In the genomic region with DNA sequence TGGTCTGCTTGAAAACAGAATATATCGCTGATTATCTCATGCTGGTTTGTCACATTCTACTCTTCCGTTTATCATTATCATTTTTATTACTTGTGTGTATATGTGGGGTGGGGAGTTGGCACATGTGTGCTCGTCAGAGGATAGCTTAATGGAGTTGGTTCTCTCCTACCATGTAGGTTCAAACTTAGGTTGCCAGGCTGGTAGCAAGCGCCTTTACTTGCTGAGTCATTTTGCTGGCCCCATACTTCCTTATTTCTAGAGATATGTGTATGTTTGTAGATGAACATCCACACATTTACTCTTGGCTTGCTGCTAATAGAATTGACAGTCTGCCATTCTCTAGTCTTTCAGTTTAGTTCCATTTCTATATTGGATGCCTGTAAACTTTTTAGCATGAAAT, we compare ENCODE assay signal across 28 mouse cellular contexts. TPM values are rescaled to one million over a fixed set of nuclear protein-coding genes. Genes with fewer than 3 reads are reported as not detected.
DNase-seq lines count a peak whose midpoint lies in the region; ATAC-seq and TF ChIP-seq lines count a peak whose summit lies in the region.
"Had no signal": no experiment of that assay in that cellular context is flagged by ENCODE, and none has a peak within 500 bp of the region (broad histone marks: within the 10 kb centered on the region; RNA-seq: fewer than 3 reads in every experiment).

No protein-coding gene starts in this region.

- no peak overlapping the region for H3K4me3 ChIP-seq in liver, embryonic 15.5 days (replicated peaks)
- no peak overlapping the region for H3K4me3 ChIP-seq in bone marrow macrophage, adult 2 months (ENCODE audit: insufficient read depth, low read length)
- H3K4me3 ChIP-seq: embryonic facial prominence, embryonic 13.5 days; forebrain, embryonic 13.5 days; hindbrain, embryonic 10.5 days; left cerebral cortex, adult 2 months; midbrain, embryonic 15.5 days; myocyte; neural tube, embryonic 13.5 days had no signal

- H3K4me2 ChIP-seq in liver, embryonic 15.5 days = no peak overlapping the region
- H3K4me2 ChIP-seq: embryonic facial prominence, embryonic 13.5 days; forebrain, embryonic 13.5 days; midbrain, embryonic 15.5 days; neural tube, embryonic 13.5 days had no signal

- no peak for TF ChIP-seq CTCF in bone marrow macrophage, adult 2 months (IDR thresholded peaks at IDR 0.05; ENCODE audit: low read depth, low read length)

- ATAC-seq in liver, embryonic 15.5 days (ENCODE audit: insufficient read depth) = no peak
- peak; percentile 96 for ATAC-seq in megakaryocyte, adult 5-6 weeks (ENCODE audit: poor library complexity, severe bottlenecking)
- ATAC-seq: forebrain, embryonic 13.5 days; hindbrain, embryonic 16.5 days; intestine, postnatal 0 days; midbrain, embryonic 15.5 days had no signal

- TF ChIP-seq POLR2A in bone marrow macrophage, adult 2 months (IDR thresholded peaks at IDR 0.05; ENCODE audit: borderline replicate concordance, low read depth, low read length) = no peak

- 0 out of 2 replicates have a peak overlapping the region, but pooled peaks have one; percentile 4 for H3K27ac ChIP-seq in liver, embryonic 15.5 days (replicated peaks)
- peak overlapping the region; percentile 79 for H3K27ac ChIP-seq in bone marrow macrophage, adult 2 months (ENCODE audit: insufficient read depth, low read depth, low read length)
- H3K27ac ChIP-seq: embryonic facial prominence, embryonic 13.5 days; forebrain, embryonic 13.5 days; hindbrain, embryonic 10.5 days; left cerebral cortex, adult 2 months; midbrain, embryonic 15.5 days; neural tube, embryonic 13.5 days had no signal

- peaks cover 96% of the 10 kb centered on the region for H3K36me3 ChIP-seq in liver, embryonic 15.5 days (replicated peaks)

- WGBS in liver, embryonic 15.5 days (ENCODE audit: insufficient replicate concordance) = 46% methylated on average over 4 of the region's 4 CpGs

- no peak overlapping the region for H3K9ac ChIP-seq in liver, embryonic 15.5 days
- H3K9ac ChIP-seq: embryonic facial prominence, embryonic 13.5 days; forebrain, embryonic 13.5 days; midbrain, embryonic 15.5 days; neural tube, embryonic 13.5 days had no signal

- peaks cover 13% of the 10 kb centered on the region for H3K4me1 ChIP-seq in liver, embryonic 15.5 days (replicated peaks)
- H3K4me1 ChIP-seq in bone marrow macrophage, adult 2 months (ENCODE audit: control insufficient read depth, insufficient read depth, low read length) = peaks cover 13% of the 10 kb centered on the region
- H3K4me1 ChIP-seq: embryonic facial prominence, embryonic 13.5 days; forebrain, embryonic 13.5 days; hindbrain, embryonic 10.5 days; midbrain, embryonic 15.5 days; neural tube, embryonic 13.5 days had no signal

- no peaks in the 10 kb centered on the region for H3K27me3 ChIP-seq in liver, embryonic 15.5 days
- H3K27me3 ChIP-seq: embryonic facial prominence, embryonic 13.5 days; forebrain, embryonic 13.5 days; midbrain, embryonic 15.5 days; neural tube, embryonic 13.5 days had no signal

- DNase-seq in liver = no peak
- DNase-seq in ovary, postnatal 10 days (ENCODE audit: low spot score) = no peak
- no peak for DNase-seq in cerebellum, postnatal 14 days
- DNase-seq in kidney, postnatal 10 days = no peak
- DNase-seq: adrenal gland, adult 2 months; cerebellum, adult 11-12 months; cerebellum, postnatal 25 days; embryo, embryonic 11 days; gastrocnemius, postnatal 36 days; kidney, postnatal 4 days; lung, adult 2 months; lung, postnatal 14 days; right cerebral cortex, adult 18-20 months; thymus, adult 2 months; thymus, postnatal 4 days had no signal

- no peaks in the 10 kb centered on the region for H3K9me3 ChIP-seq in liver, embryonic 15.5 days (replicated peaks)
- H3K9me3 ChIP-seq: embryonic facial prominence, embryonic 13.5 days; forebrain, embryonic 13.5 days; hindbrain, embryonic 10.5 days; midbrain, embryonic 15.5 days; neural tube, embryonic 13.5 days had no signal

RNA-seq across cellular contexts. Expression of a gene that starts 18.6 kb away (rescaled TPM):
- 42.4 and 45.4 TPM in 2 replicates for polyA plus RNA-seq in liver, embryonic 15.5 days (2015; fragmentation: Nextera tagmentation; extraction: Ambion mirVana)
- 87.7 and 93.1 TPM in 2 replicates for polyA plus RNA-seq in bone marrow macrophage, adult 2 months (2012; ENCODE audit: insufficient read depth, insufficient read length, missing spikeins)
- 68.3 and 69.7 TPM in 2 replicates for total RNA-seq in megakaryocyte, adult 5-6 weeks (2015)
- total RNA-seq in megakaryocyte, adult 5-6 weeks (2017) = 111 and 118 TPM in 2 replicates

RNA-seq across cellular contexts. Expression of a gene that starts 42.0 kb away (rescaled TPM):
- 35.1 and 38.2 TPM in 2 replicates for polyA plus RNA-seq in liver, embryonic 15.5 days (2015; fragmentation: Nextera tagmentation; extraction: Ambion mirVana)
- polyA plus RNA-seq in bone marrow macrophage, adult 2 months (2012; ENCODE audit: insufficient read depth, insufficient read length, missing spikeins) = 43.9 and 49.4 TPM in 2 replicates
- total RNA-seq in megakaryocyte, adult 5-6 weeks (2015) = 111 and 113 TPM in 2 replicates
- total RNA-seq in megakaryocyte, adult 5-6 weeks (2017) = 130 and 151 TPM in 2 replicates

RNA-seq across cellular contexts. Expression of a gene that starts 42.2 kb away (rescaled TPM):
- polyA plus RNA-seq in liver, embryonic 15.5 days (2015; fragmentation: Nextera tagmentation; extraction: Ambion mirVana) = 74.2 and 96.0 TPM in 2 replicates
- polyA plus RNA-seq in bone marrow macrophage, adult 2 months (2012; ENCODE audit: insufficient read depth, insufficient read length, missing spikeins) = not detected in 2 replicates
- total RNA-seq in megakaryocyte, adult 5-6 weeks (2015) = 0.89 and 2.3 TPM in 2 replicates
- 1.7 and 2.4 TPM in 2 replicates for total RNA-seq in megakaryocyte, adult 5-6 weeks (2017)
- total RNA-seq: gastrocnemius, adult 18-20 months; gastrocnemius, postnatal 36 days; left cerebral cortex, adult 2 months had no signal

Comparison
In these comparisons a context has a peak if more than half of its experiments do, and no peak if none do; other contexts are left out.
1. RNA of a gene that starts 42.2 kb away (polyA plus RNA-seq): 74.2 to 96.0 TPM in liver, embryonic 15.5 days; not detected in bone marrow macrophage, adult 2 months; every median in the first group is over 10 times any median in the second.